Mouse (Mus musculus): ENCODE data around the gene 4931428F04Rik. TPM values are rescaled to one million over a fixed set of nuclear protein-coding genes. Genes with fewer than 3 reads are reported as not detected.
A peak's percentile ranks its signal among the peaks of the same experiment; 100 is the strongest.

Gene 4931428F04Rik
- polyA plus RNA-seq, 1 experiment from 2014 or later: 17.9 TPM

DNA sequence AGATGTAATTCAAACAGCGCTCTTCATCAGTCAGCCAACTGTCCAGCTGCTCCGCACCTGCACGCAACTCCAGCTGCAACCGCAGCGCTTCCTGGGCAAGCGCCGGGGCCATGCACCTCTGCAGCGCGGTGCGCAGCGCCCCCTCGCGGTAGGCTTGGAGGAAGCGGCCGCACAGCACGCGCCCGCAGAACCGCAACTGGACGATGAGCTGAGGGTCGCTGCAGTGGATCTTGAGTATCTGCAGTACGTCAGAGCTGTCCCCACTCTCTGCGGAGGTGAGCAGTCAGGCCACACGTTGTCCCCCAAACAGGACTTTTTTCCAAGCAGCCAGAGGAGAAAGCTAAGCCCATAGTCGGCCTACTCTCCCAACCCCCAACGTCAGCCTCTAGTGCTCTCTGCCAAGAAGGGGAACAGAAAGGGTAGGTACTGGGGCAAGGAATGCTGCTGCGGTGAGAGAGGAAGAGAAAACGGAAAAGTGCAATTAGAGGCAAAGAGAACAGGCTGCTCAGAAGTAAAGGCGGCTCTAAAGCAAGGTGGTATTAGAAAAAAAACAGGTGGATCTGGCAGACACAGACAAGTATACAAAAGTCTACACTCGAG, 29.8 kb downstream of the 4931428F04Rik start:
- peak; percentile 88 for DNase-seq (ENCODE audit: low spot score)
- Histone ChIP-seq H3K4me1 (ENCODE audit: control insufficient read depth, insufficient read depth, low read length) (peaks cover 12% of the 10 kb centered on the region), H3K27me3 (ENCODE audit: control insufficient read depth, insufficient read depth, low read length) (peaks cover 55% of the 10 kb centered on the region), H3K27ac (replicated peaks; ENCODE audit: low read depth, low read length) (no peak overlapping the region), H3K4me3 (ENCODE audit: low read depth, low read length) (peak overlapping the region; percentile 26), H3K9me3 (ENCODE audit: control insufficient read depth, low read length) (no peaks in the 10 kb centered on the region), H3K9ac (ENCODE audit: low read length) (no peak overlapping the region), H3K4me2 (ENCODE audit: low read depth, severe bottlenecking) (peak overlapping the region; percentile 60), H3K36me3 (ENCODE audit: control insufficient read depth, insufficient read depth, low read length) (no peaks in the 10 kb centered on the region)
- ATAC-seq (ENCODE audit: insufficient number of reproducible peaks, low FRiP score, low TSS enrichment, low read depth): peak; percentile 7; the same call in 1 of the 2 replicates
- 4% methylated on average over 30 of the region's 30 CpGs for WGBS

- Histone ChIP-seq H3K4me2 (ENCODE audit: low read depth, severe bottlenecking) (peak overlapping the region; percentile 60), H3K4me3 (ENCODE audit: low read depth, low read length) (peak overlapping the region; percentile 26), H3K9ac (ENCODE audit: low read length) (no peak overlapping the region), H3K9me3 (ENCODE audit: control insufficient read depth, low read length) (no peaks in the 10 kb centered on the region), H3K27ac (replicated peaks; ENCODE audit: low read depth, low read length) (no peak overlapping the region), H3K36me3 (ENCODE audit: control insufficient read depth, insufficient read depth, low read length) (no peaks in the 10 kb centered on the region), H3K27me3 (ENCODE audit: control insufficient read depth, insufficient read depth, low read length) (peaks cover 52% of the 10 kb centered on the region), H3K4me1 (ENCODE audit: control insufficient read depth, insufficient read depth, low read length) (peaks cover 11% of the 10 kb centered on the region)
- ATAC-seq (ENCODE audit: insufficient number of reproducible peaks, low FRiP score, low TSS enrichment, low read depth) (peak; percentile 11; the same call in 1 of the 2 replicates), DNase-seq (ENCODE audit: low spot score) (peak; percentile 68)
- 3% methylated on average over 55 of the region's 55 CpGs for WGBS
Observed at GRCm38 (mm10) chr8:105258911-105259720, 30.5 kb downstream of the 4931428F04Rik start.

- no peak overlapping the region for H3K27ac ChIP-seq (replicated peaks; ENCODE audit: low read depth, low read length)
Observed at GRCm38 (mm10) chr8:105257318-105258114, 32.1 kb downstream of the 4931428F04Rik start.

DNA sequence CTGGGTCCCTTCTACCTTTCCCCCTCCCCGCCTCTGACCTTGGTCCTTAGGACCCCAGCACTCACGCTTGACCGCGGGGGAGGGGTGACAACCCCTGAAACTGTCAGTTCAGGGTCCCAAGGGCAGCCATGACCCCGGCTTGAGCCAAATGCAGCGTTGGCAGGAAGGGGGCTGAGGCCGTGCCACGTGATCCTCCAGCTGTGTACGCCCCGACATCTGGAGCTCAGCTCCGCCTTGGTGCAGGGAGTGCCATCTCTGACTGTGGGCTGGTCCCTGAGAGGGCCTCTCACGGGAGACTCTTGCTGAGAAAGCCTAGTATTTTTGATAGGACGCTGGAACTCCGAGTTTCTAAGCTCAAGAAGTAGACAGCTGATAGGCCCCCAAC, 34.7 kb downstream of the 4931428F04Rik start, which contains the start of gene B3gnt9:
Gene B3gnt9, minus strand, starts transcription at position 188 of the 385 bp plus-strand sequence.
- WGBS: 2% methylated on average over 14 of the region's 14 CpGs
- Histone ChIP-seq H3K9ac (ENCODE audit: low read length) (peak within 1 kb of the TSS; percentile 68), H3K4me2 (ENCODE audit: low read depth, severe bottlenecking) (peak within 1 kb of the TSS; percentile 98), H3K36me3 (ENCODE audit: control insufficient read depth, insufficient read depth, low read length) (peaks cover 11% of the 10 kb centered on the region), H3K27ac (replicated peaks; ENCODE audit: low read depth, low read length) (no peak within 1 kb of the TSS), H3K9me3 (ENCODE audit: control insufficient read depth, low read length) (no peaks in the 10 kb centered on the region), H3K4me3 (ENCODE audit: low read depth, low read length) (peak within 1 kb of the TSS; percentile 61), H3K4me1 (ENCODE audit: control insufficient read depth, insufficient read depth, low read length) (peaks cover 11% of the 10 kb centered on the region), H3K27me3 (ENCODE audit: control insufficient read depth, insufficient read depth, low read length) (peaks cover 33% of the 10 kb centered on the region)
- ATAC-seq (ENCODE audit: insufficient number of reproducible peaks, low FRiP score, low TSS enrichment, low read depth) (peak; percentile 52), DNase-seq (ENCODE audit: low spot score) (peak; percentile 72)

More at GRCm38 (mm10) chr8:105257318-105258114, 32.1 kb downstream of the 4931428F04Rik start:
- peaks cover 42% of the 10 kb centered on the region for H3K27me3 ChIP-seq (ENCODE audit: control insufficient read depth, insufficient read depth, low read length)
- WGBS: 68% methylated on average over 7 of the region's 7 CpGs
- DNase-seq (ENCODE audit: low spot score): no peak
- no peak for ATAC-seq (ENCODE audit: insufficient number of reproducible peaks, low FRiP score, low TSS enrichment, low read depth)
- no peak overlapping the region for H3K9ac ChIP-seq (ENCODE audit: low read length)
- H3K36me3 ChIP-seq (ENCODE audit: control insufficient read depth, insufficient read depth, low read length): no peaks in the 10 kb centered on the region
- peaks cover 11% of the 10 kb centered on the region for H3K4me1 ChIP-seq (ENCODE audit: control insufficient read depth, insufficient read depth, low read length)
- H3K4me3 ChIP-seq (ENCODE audit: low read depth, low read length): no peak overlapping the region
- no peak overlapping the region for H3K4me2 ChIP-seq (ENCODE audit: low read depth, severe bottlenecking)
- H3K9me3 ChIP-seq (ENCODE audit: control insufficient read depth, low read length): no peaks in the 10 kb centered on the region

DNA sequence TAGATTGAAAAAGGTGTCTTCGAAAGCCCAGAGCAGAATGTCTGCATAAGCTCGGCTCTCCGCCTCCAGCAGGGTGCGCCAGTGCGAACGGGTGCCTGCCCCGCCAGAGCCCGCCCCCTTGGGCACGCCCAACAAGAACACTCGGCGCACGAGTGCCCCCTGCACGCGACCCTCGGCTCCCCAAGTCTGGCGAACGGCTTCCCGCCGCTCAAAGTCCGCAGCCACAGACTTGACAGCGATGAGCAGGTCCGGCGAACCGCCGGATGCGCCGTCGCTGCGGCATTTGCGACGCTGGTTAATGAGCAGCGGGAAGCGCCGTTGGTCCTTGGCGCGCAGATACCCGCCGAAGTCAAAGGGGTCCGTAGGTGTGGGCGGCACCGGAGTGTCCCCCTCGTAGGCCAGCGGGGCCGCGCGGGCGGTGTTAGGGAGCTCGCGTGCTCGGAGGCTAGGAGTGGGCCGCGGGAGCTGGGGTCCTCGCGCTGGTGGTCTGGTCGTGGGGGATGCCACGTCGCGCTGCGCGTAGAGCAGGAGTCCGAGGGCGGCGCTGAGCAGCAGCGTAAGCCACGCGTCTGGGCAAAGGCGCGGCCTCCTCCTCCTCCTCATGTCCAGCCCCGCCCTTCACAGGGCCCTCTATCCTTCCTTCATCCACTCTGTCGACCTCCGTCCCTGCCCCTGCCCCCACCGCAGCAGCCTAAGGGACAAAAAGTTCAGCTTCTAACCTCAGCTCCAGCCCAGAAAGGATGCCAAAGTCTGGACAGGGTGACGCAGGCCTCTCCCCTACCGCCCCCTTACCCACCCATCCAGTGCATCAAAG, 35.3 kb downstream of the 4931428F04Rik start:
- H3K36me3 ChIP-seq (ENCODE audit: control insufficient read depth, insufficient read depth, low read length): peaks cover 11% of the 10 kb centered on the region
- peaks cover 27% of the 10 kb centered on the region for H3K27me3 ChIP-seq (ENCODE audit: control insufficient read depth, insufficient read depth, low read length)
- peaks cover 8% of the 10 kb centered on the region for H3K4me1 ChIP-seq (ENCODE audit: control insufficient read depth, insufficient read depth, low read length)
- H3K27ac ChIP-seq (replicated peaks; ENCODE audit: low read depth, low read length): no peak overlapping the region
- peak; percentile 79 for ATAC-seq (ENCODE audit: insufficient number of reproducible peaks, low FRiP score, low TSS enrichment, low read depth)
- peak; percentile 95 for DNase-seq (ENCODE audit: low spot score)
- H3K4me2 ChIP-seq (ENCODE audit: low read depth, severe bottlenecking): peak overlapping the region; percentile 98
- under 1% methylated on average over 67 of the region's 74 CpGs for WGBS
- H3K9ac ChIP-seq (ENCODE audit: low read length): peak overlapping the region; percentile 68
- peak overlapping the region; percentile 61 for H3K4me3 ChIP-seq (ENCODE audit: low read depth, low read length)
- H3K9me3 ChIP-seq (ENCODE audit: control insufficient read depth, low read length): no peaks in the 10 kb centered on the region

GRCm38 (mm10) chr8:105253766-105254151, 35.9 kb downstream of the 4931428F04Rik start:
- H3K27me3 ChIP-seq (ENCODE audit: control insufficient read depth, insufficient read depth, low read length): peaks cover 21% of the 10 kb centered on the region
- H3K36me3 ChIP-seq (ENCODE audit: control insufficient read depth, insufficient read depth, low read length): peaks cover 14% of the 10 kb centered on the region
- peak overlapping the region; percentile 61 for H3K4me3 ChIP-seq (ENCODE audit: low read depth, low read length)
- peak overlapping the region; percentile 98 for H3K4me2 ChIP-seq (ENCODE audit: low read depth, severe bottlenecking)
- H3K27ac ChIP-seq (replicated peaks; ENCODE audit: low read depth, low read length): no peak overlapping the region
- 39% methylated on average over 20 of the region's 20 CpGs for WGBS
- ATAC-seq (ENCODE audit: insufficient number of reproducible peaks, low FRiP score, low TSS enrichment, low read depth): peak; percentile 14; the same call in 1 of the 2 replicates
- no peak overlapping the region for H3K9ac ChIP-seq (ENCODE audit: low read length)
- H3K9me3 ChIP-seq (ENCODE audit: control insufficient read depth, low read length): no peaks in the 10 kb centered on the region
- DNase-seq (ENCODE audit: low spot score): no peak
- H3K4me1 ChIP-seq (ENCODE audit: control insufficient read depth, insufficient read depth, low read length): peaks cover 6% of the 10 kb centered on the region

DNA sequence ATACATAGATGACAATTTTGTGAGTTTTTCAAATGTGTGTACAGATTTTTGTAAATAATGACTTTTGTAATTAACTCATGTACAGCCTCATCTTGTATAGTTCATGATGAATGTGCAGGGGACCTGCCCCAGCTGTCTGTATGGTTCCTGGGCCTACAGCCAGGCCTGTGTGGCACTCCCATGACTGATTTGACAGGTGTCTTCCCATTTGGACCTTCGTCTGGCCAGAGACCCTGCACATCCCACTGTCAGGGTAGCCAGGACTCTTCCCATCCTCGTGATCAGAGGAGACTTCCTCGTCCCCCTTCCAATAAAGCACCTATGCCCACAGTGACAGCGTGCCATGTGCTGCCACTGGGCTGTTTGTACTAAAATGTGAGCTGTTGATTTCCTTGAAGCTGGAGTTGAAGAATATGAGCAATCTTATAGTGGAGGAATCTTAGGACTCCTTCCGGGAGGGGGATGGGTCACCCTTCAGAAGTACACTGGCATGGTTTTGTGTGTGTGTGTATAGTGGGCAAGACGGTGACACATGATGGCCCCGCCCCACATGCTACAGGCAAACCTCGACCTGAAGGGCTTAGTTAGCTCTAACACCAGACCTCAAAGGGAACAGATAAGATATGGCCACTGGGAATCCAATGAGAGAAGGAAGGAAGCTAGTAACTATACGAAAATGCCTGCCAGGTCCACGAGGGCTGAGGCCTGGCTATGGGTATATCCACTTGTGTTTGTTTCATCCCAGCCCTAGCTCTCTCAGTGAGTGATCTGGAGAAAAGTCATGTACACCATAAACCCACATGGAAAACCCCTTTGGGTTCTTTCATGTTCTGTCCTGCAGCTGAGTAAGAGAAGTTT, 36.8 kb downstream of the 4931428F04Rik start:
- H3K4me1 ChIP-seq (ENCODE audit: control insufficient read depth, insufficient read depth, low read length): peaks cover 5% of the 10 kb centered on the region; the same call in 1 of the 2 replicates
- H3K4me3 ChIP-seq (ENCODE audit: low read depth, low read length): no peak overlapping the region
- DNase-seq (ENCODE audit: low spot score) (no peak), ATAC-seq (ENCODE audit: insufficient number of reproducible peaks, low FRiP score, low TSS enrichment, low read depth) (no peak)
- H3K27me3 ChIP-seq (ENCODE audit: control insufficient read depth, insufficient read depth, low read length): peaks cover 12% of the 10 kb centered on the region
- H3K27ac ChIP-seq (replicated peaks; ENCODE audit: low read depth, low read length): no peak overlapping the region
- H3K9ac ChIP-seq (ENCODE audit: low read length): no peak overlapping the region
- H3K9me3 ChIP-seq (ENCODE audit: control insufficient read depth, low read length): no peaks in the 10 kb centered on the region
- 88% methylated on average over 10 of the region's 10 CpGs for WGBS
- no peak overlapping the region for H3K4me2 ChIP-seq (ENCODE audit: low read depth, severe bottlenecking)
- H3K36me3 ChIP-seq (ENCODE audit: control insufficient read depth, insufficient read depth, low read length): peaks cover 16% of the 10 kb centered on the region

Data from limb, embryonic 11.5 days (tissue).